Mouse (Mus musculus) lung, adult 18-20 months (tissue): Measurements from ENCODE around the gene Olfr353.

ENCODE experiments used
- DNase-seq, 2 experiments: peaks; one replicate each; pipeline ENCODE4 v3.0.0; 2022; ENCODE audit warnings: mixed read lengths in 2 of 2

The Olfr353 gene

GRCm38 (mm10) chr2:36892836-36893235 lies at the start of gene Olfr353:
Gene Olfr353, minus strand, starts transcription at chr2:36892936.
- DNase-seq = no peak

DNA sequence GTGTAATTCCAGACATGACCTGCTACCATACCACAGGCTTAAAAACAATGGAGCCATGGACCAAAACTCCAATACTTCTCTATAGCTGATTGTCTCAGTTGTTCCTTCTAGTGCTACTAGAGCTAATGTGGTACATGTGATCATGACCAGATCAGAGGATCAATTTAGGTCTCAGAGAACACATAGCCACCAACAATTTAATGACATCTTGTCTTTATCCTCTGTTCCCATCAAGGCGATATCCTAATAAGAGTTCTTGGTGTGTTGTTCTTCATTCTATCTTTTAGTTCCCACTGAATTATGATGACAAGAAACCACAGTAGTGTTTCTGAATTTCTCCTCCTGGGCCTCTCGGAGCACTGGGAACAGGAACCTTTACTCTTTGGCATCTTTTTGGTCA lies 44.1 kb upstream of the Olfr353 start, which contains the start of gene Olfr356:
Olfr356 (plus strand) TSS at position 301 of the 400 bp plus-strand sequence.
- DNase-seq = no peak

- DNase-seq = no peak
These were observed 36.1 kb upstream of the Olfr353 start, which contains the start of gene Olfr355 for GRCm38 (mm10) chr2:36928797-36929196. Gene Olfr355, minus strand, starts transcription at chr2:36928897.

DNA sequence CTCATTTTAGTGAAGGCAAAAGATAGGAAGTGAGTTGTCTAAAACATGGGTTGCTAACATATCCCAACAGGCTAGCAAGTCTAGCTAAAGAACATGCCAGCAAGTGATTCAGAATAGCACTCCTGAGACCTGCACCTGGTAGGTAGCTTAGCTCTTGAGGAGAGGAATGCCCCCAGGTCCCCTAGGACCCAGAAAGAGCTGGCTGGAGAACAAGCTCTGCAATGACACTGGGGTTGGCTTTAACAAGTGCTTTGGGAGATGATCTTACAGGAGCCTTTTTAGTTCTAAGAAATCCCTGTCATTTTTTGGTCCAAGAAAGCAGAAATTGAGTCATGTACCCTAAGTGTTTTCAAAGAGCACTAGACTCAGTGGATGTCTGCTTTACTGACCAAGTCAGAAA lies 12.6 kb upstream of the Olfr353 start, which contains the start of gene Olfr354:
Olfr354 (plus strand) TSS at position 301 of the 400 bp plus-strand sequence.
- DNase-seq = no peak

- no peak for DNase-seq
These were observed 4.4 kb upstream of the Olfr353 start for GRCm38 (mm10) chr2:36897114-36897513.

DNA sequence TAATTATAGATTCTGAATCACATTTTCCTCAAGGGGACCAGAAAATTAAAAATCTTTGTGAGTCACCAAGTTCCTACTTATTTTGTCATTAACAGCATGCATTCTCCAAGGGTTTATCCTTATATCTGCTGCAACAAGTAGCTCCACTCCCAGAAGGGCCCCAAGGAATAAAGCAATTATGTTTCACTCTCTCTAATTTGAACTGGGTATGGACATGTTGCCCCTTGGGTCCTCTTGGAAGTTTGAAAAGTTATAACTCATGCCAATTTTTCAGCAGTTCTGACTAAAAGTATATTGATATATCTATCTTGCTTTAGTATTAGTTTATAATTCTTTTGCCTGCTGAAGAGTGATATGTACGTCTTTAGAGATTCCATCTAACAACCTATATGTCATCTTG lies 24.6 kb downstream of the Olfr353 start, which contains the start of gene Olfr352:
Olfr352 (plus strand) TSS at position 301 of the 400 bp plus-strand sequence.
- DNase-seq = no peak

- DNase-seq = no peak
These were observed 30.2 kb downstream of the Olfr353 start, which contains the start of gene Olfr351 for GRCm38 (mm10) chr2:36862560-36862959. Gene Olfr351, minus strand, starts transcription at chr2:36862660.

DNA sequence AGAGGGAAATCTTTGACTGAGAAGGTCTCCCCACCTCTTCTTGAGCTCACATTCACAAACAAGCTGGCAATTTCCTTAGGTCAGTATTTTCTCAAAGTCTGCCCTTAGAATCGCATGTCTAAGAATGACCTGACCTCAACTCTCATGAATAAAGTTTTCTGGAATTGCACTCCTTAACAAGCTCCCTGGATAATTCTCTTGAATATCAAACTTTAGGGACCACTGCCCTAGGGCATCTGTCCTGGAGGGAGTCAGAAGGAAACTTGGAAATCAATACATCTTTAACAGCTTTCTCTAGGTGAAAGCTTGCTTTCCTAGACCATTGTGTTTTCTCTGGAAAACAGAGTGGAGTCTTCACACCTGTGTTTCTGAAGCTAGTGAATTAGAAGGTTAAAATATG lies 46.7 kb downstream of the Olfr353 start, which contains the start of gene Olfr350:
Olfr350 (plus strand) TSS at position 301 of the 400 bp plus-strand sequence.
- DNase-seq = no peak
